Mouse (Mus musculus): ENCODE data around the gene Mlip. TPM values are rescaled to one million over a fixed set of nuclear protein-coding genes. Genes with fewer than 3 reads are reported as not detected.

Gene Mlip
- total RNA-seq, 2 experiments from 2014 or later: 2.4 to 3.8 TPM

DNA sequence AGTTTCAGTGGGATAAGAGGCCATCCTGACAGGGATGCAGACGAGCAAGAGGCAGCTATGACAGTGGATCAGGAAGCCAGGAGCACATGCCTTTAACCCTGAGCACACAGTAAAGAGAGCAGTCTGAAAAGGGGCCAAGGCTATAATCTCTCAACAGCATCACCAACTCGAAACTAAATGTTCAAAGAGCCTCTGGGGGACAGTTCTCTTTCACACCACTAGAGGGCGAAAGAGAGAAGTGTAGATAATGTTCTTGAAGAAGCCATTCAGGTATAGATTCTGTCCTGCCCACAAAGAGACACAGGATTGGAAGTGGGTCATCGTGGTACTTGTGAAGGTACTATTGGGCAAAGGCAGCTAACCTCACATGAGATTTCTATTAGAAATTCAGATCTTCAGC, 1.2 kb upstream of the Mlip start:
- DNase-seq (ENCODE audit: low spot score in 2 of 2): no peak

DNA sequence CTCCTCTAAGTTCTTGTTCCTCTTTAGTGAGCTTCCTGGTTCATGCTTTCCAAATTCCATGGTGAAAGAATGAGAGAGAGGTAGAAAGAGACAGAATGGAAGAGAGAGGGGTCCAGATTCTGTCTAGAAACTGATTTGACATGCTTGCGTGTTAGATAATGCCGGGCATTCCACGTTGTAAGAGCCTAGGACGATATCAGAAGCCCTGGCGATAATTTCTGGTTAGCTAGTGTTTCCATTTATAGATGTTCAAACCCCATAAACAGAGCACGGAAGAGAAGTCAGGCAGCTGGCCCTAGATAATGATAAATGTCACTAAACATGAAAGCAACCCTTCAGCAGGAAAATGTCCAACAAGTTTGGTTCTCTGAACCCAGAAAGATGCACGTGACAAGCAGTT, 5.1 kb downstream of the Mlip start:
- DNase-seq (ENCODE audit: low spot score in 2 of 2): no peak

DNA sequence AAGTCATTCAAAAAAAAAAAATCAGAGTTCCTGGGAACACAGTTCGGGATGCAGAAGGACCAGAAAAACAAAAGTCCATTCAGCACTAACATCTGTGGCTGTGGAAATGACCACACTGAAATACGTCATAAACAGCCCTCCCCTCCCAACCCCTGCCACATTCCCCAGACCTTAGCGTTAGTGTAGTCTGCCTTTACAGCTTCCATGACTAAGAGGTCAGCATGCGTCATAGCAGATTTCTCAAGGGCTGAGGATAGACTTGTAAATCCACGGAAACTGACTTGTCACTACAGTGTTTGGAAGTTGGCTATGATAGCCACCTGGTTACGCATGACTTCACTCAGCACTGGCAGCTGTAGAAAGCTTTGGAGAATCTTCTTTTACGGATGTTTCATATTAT, 8.5 kb downstream of the Mlip start:
- no peak for DNase-seq (ENCODE audit: low spot score in 2 of 2)

DNA sequence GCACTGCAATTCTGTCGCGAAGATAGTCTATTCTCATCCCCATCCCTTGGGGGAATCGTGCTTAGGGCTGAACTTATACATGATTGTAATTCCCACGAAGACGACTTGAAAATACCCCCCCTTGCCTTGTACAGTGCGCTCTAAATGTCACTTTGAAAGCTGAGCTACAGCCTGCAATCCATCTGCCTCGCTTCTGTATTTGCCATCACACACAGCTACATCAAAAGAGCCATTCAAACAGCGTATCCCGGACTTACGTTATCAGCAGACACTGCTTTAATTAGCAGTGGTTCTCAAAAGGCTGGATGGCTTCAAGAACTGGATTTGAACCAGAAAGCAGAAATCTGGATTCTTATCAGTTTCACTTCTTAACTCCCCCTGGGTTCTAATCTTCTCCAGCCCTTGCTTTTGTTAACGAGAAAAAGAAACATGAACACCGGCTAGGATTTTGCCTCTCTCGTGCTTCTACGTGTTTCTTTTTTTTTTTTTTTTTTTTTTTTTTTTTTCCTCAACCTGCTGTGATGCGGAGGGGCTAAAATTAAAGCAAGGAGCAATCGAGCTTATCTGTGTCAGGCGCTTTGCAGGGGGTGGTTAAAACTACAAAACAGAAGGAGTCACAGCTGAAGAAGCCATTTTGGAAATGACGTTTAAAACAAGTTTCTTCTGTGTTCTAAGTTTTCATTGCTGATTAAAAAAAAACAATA, 12.5 kb downstream of the Mlip start:
- DNase-seq (ENCODE audit: low spot score in 2 of 2): no peak

DNA sequence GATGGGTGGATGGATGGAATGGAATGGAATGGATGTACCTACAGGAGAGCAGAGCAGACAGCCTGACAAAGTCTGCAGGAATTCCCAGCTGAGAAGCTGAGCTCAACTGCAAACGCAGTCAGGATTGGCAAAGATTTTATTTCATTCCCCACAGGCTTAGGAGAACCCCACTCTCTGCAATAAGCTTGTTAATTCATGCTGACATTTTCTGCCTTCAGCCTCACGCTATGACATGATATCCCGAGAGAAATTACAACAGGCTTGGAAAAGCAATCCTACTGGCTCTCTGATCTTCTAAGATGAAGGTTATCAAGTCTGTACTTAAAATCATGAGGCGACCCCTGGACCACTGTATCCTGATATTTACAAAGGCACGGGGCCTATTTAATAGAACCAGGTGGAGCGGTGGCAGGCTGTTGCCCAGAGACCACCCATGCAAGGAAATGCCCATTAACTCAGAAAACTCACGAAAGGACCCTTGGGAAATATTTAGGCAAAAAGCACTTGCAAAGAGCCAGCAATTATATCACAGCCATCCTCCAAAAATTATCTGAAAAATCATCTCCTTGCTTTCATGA, 13.1 kb downstream of the Mlip start:
- DNase-seq (ENCODE audit: low spot score in 2 of 2): no peak

DNA sequence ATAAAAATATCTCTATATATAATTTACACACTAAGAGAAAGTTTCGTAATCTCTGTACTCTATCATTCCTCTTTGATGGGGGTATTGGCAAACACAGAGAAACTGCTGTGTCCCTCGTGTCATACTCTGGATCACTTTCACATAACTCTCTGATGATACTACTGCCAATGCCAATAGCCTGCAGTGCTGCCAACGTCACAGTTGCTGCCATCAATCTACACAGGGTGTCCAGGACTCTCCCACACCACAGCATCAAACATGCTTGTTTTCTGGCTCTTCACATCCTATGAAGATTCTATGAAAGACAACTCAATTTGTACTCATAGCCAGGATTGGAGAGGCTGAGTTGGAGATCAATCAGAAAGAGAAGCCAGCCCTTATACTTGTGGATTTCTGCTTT, 17.4 kb downstream of the Mlip start:
- DNase-seq (ENCODE audit: low spot score in 2 of 2): no peak

DNA sequence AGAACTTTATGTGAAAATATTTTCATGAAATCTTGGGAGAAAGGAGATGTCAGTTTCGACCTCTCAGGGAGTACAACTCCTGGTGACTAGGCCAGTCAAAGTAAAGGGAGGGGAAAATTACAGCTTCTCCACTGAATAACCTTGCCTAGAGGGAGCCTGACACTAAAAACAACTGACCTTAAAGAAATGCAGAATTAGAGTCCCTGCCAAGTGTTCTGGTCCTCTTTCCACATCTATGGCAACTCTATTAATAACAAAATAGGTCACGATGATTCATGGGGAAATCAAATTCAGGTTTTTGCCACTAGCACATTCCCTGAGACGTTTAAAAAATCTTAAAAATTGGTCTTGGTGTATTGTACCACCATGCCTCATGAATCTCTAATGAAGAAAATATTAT, 34.4 kb downstream of the Mlip start:
- no peak for DNase-seq (ENCODE audit: low spot score in 2 of 2)

DNA sequence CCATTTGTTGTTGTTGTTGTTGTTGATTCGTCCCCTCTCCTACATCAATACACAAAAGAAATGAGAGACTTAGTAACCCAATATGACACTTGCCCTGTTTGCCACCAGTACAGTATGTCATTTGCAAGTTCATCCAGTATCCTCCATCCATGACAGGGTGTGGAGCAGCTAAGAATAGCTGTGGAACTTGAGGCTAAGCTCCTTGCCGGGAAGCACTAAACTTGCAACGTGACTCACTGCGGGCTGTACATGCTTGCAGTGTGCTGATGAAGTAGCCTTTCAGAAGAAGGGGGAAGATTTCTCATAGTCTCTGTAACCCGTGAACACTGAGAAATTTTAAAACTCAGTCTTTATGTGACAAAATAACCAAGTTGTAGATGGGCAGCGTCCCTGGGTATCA, 42.2 kb downstream of the Mlip start:
- DNase-seq (ENCODE audit: low spot score in 2 of 2): no peak

DNA sequence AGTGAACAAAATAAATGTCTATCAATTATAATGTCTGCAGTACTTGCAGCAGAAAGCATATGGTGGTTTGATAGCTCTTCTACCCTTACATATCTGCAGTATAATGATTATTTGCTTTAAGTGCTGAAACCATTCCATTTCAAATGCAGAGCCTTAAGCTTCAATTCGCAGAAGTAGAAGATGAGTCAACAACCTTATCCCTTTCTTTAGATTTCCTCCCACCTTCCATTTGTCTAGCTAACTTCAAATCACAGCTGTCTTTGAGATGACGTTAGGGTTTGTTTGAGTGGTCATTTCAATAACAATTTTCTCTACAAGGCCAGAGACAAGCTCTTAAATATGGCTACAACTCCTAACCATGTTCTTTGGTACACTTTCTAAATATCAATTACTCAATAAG, 47.4 kb downstream of the Mlip start:
- DNase-seq (ENCODE audit: low spot score in 2 of 2): no peak

DNA sequence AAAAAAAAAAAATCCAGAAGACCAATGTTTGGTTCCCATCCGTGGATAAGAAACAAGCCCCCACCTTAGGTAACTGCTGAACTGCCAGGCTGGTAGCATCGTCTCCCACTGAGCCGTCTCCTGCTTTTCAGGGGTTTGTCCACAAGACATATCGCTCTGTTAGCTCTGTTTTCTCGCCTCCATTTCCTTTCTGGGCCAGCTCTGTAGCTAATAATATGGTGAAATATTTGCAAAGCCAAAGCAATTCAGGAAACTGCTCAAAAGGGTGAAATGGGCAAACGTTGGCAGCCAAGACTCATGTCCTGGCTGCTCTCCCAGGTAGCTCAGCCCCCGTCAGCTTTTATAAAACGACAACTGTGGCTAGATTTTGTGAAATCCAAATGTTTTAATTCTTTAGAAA, 50.4 kb downstream of the Mlip start:
- no peak for DNase-seq (ENCODE audit: low spot score in 2 of 2)

DNA sequence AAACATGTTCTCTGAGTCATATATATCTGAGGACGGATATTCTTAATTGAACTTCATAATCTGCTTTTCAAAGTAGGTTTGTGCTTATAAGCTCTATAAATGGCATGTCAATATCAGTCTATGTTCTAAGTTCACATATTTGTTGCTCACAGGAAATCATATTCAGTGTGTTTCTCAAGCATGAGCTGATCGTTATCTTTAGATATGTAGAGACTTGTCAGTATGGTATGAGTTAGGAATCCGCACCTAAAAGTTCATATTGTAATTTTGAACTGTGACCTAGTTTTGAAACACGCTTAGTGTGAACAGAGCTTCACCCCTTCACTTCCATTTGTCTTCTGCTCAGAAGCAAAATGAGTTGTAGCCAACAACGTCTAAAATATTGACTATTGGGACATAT, 64.8 kb downstream of the Mlip start:
- no peak for DNase-seq (ENCODE audit: low spot score in 2 of 2)

DNA sequence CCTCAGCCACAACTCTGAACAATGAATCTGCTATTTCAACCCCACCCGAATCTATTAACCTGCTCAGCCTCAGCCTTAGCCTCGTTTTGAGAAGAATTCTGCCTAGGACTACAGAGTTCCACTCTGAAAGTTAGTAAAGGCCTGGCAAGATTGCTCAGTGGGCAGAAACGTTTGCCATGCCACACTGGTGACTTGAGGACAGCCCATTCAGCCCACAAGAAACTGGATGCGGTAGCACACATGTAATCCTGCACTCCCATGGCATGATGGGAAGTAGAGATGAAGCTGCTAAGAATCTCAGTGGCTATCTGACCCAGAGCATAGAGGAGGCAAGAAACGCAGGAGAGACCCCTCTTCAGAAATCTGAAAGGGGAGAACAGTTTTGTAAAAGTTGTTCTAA, 73.4 kb downstream of the Mlip start:
- no peak for DNase-seq (ENCODE audit: low spot score in 2 of 2)

DNA sequence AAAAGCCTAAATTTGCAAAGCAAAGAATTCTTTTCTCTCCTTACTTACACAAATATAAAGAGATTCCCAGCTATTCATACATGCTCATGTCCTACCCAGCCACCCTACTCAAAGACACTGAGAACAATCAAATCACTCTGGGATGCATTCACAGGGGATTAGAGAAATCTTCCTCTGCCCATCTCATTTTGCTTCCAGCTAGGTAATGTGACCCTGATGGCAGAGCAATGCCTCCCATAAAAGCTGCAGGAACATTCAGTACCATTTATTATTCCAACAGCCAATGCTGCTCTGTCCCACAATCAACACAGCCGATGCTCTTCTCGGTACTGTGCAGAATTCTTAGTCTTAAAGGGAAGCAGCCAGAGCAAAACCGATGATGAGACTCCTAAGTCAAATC, 74.7 kb downstream of the Mlip start:
- DNase-seq (ENCODE audit: low spot score in 2 of 2): no peak

DNA sequence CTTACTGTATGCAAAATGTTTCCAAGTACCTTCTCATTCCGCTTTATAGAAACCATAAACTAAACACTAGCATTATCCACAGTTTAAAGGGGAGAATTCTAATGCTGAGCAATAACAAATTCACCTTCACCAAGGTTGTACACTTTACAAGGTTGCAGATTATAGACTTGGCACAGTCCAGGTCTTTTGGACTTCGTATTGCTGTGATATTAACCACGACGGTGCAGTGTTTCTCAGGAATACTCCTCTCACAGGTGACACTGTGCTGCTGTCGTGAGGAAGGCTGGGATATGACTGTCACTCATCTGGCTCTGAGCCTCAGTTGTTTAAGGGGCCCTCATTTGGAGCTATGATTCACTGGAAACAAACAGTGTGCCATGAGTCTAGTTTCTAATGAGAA, 75.5 kb downstream of the Mlip start:
- no peak for DNase-seq (ENCODE audit: low spot score in 2 of 2)

DNA sequence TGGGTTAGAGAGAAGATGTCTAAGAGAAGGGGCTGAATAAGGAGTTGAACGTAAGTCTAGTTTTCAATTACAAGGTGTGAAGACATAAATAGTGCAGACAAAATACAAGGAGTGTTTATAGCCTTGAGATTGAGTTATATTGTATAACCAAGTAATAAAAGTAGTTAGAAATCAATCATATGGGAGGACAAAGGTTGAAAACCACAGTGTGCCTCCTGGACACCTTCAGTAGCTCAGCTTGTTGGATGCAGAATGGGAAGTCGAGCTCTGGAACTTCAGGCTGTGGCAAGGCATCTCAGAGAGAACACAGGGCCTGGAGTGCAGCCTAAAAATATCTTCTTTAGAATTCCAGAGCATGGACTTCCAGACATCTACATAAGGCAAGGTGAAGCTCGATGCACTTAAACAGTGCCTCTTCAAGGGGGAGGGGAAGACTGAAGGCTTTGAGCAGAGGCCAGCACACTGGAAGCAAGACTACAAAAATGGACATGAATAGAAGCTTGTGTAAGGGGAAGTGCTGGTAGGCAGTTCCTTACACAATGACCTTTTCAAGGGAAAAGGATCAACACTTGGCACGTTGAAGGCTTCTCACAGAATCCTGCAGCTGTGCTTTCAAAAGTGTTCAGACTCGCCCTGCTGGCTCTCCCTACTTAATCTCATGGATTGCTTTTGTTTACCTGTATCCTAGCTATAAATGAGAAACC, 76.2 kb downstream of the Mlip start:
- no peak for DNase-seq (ENCODE audit: low spot score in 2 of 2)

DNA sequence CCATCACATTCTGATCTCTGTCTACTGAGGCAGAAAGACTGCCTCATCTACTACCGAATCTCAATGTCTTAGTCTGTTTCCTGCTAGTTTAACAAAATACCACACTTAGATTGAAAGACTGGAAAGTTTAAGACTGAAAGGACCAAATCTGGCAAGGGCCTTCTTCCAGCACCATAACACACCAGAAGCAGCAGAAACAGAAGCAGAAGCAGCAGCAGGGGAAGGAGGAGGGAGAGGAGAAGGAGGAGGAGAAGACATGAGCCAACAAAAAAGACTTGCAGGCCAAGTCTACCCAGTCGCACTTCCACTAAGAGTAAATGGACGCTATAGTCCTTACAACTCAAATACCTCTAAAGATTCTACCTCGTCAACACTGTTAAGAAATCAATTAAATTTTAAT, 80.0 kb downstream of the Mlip start:
- DNase-seq (ENCODE audit: low spot score in 2 of 2): no peak

DNA sequence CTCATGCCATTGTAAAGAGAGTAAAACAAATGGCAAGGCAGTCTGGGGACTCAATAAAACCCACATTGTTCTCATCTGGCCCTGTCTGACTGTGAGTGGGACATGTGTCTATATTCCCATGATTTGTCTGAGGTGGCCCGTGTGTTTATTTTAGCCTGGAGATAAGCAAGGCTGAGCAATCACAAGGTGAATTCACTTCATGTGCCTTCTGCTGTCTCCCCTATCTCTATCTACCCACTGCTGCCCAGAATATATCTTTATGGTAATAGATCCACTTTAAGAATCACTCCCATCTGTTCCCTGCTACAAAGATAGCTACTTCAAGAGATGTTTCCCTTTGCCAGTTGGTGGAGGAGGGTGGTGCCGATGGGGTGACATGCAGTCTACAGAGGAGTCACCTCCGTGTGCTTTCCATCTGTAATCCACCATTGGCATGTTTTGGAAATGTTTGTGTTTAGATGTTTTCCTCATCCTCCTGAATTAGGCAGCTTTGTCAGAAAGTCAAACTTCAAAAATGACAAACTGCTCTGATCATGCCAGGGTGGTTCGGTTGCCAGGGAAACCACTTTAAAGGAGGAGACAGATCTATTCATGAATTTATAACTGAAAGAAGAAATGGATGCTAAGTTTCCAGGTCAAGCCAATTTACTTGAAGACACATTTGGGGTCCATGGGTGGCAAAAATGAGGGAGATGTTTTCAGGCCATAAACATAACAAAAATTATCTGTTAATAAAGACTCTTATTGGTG, 87.3 kb downstream of the Mlip start:
- DNase-seq (ENCODE audit: low spot score in 2 of 2): no peak

DNA sequence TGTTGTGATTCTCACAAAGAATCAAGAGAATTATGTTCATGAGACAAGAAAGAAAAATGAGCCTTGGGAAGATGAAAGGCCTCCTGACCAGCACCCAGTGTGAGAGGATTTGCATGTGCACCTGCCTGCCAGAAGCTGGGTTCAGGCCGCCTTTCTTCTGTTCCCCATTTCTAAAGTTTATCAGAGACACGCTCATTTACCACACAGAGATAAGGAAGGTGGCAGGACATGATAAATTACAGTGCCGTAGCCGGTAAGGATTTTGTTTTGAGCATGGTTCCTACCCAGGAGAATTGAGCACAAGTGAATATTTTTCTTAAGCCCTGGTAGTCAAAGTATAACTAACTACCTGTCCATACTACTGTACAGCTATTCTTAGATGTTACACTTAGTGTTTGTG, 93.7 kb downstream of the Mlip start:
- DNase-seq (ENCODE audit: low spot score in 2 of 2): no peak

DNA sequence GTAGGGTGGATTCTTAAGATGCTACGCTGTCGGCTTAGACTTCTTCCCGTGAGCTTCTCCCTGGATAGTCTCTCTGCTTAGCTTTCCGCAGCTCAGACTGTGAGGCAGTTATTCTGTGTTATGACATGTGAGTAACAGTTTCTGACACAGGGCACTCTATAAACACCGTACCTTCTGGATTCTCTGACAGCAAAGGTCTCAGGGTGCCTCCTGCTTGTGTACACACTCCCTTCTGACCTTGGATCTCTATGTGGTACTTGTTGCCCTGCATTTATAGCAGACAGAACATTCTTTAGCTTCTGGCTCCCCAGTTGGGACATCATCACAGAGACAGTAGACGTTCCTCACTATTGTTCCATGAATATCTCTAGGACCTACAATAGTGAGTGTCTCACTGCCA, 94.5 kb downstream of the Mlip start:
- no peak for DNase-seq (ENCODE audit: low spot score in 2 of 2)

DNA sequence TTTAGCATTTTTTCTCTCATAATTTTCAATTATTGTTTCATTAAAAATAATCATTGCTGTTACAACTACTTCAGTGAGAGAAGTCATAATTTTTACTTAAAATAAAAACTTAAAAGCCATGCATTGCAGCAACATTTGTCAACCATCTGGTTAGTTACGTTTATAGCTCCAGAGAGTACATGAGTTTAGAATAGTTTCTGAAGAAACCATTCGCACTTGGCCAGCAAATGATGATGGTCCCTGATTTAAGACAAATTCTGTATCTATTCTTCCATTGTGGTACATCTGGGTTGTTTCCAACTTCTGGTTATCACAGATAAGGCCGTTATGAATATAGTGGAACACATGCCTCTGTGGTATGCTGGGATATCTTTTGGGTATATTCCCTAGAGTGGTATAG, 98.3 kb downstream of the Mlip start:
- no peak for DNase-seq (ENCODE audit: low spot score in 2 of 2)

DNA sequence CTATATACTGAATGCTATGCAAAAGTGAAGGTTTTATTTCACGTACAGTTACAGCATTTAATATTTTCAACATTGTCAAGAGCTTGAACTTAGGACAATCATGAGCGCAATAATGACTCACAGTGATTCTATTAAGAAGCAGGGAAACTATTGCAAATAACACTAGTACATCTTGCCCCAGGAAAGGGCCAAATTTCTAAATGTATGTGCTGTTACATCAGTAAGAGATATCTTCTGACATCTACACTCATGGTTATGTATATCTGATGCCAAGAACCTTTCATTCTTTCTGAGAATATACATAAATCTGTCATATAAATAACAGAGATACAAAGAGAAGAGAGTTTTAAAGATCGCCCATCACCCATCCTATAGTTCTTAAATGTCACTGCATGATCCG, 100.0 kb downstream of the Mlip start:
- DNase-seq (ENCODE audit: low spot score in 2 of 2): no peak

DNA sequence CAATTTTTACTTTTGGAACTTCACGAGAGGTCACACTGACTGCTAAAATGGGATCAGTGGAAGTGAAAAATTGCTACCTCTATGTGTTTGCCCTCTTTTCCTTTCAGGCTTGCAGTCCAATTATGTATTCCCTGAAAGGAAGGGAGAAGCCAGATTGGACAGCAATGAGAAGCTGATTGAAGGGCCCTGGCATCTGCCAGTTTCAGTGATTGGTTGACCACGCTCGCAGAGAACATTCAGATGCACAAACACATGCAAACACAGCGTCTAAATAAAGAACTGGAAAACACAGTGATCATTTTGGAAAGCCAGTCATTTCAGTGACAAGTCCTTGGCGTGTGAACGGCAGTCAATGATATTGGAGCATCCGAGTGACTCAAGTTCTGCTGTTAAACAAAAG, 100.6 kb downstream of the Mlip start:
- DNase-seq (ENCODE audit: low spot score in 2 of 2): no peak
